11 mouse cellular contexts compared by ENCODE assay signal in genomic region chr17:36035010-36035638, GRCm38 (mm10). TPM values are rescaled to one million over a fixed set of nuclear protein-coding genes. Genes with fewer than 3 reads are reported as not detected.
DNase-seq lines count a peak whose midpoint lies in the region; ATAC-seq lines count a peak whose summit lies in the region.
"Not testable (repeated sequence)": the region's sequence is repeated elsewhere in the genome, so short reads cannot be mapped to it uniquely, and the experiment has no call there.
"Had no signal": no experiment of that assay in that cellular context is flagged by ENCODE, and none has a peak within 500 bp of the region (broad histone marks: within the 10 kb centered on the region; RNA-seq: fewer than 3 reads in every experiment).

No protein-coding gene starts in this region.

- WGBS in intestine, embryonic 16.5 days = 22% methylated on average over 3 of the region's 3 CpGs

- H3K36me3 ChIP-seq in intestine, embryonic 16.5 days (ENCODE audit: control insufficient read depth, insufficient read depth, low read length) = not testable (repeated sequence)

- not testable (repeated sequence) for H3K4me2 ChIP-seq in intestine, embryonic 16.5 days (ENCODE audit: low read depth, low read length)

- H3K4me1 ChIP-seq in intestine, embryonic 16.5 days (ENCODE audit: control insufficient read depth, insufficient read depth, low read length) = not testable (repeated sequence)

- peak; percentile 51 for ATAC-seq in intestine, embryonic 16.5 days

- not testable (repeated sequence) for H3K9ac ChIP-seq in intestine, embryonic 16.5 days (ENCODE audit: low read depth, low read length)

- not testable (repeated sequence) for H3K4me3 ChIP-seq in intestine, embryonic 16.5 days (ENCODE audit: low read length)

- H3K27ac ChIP-seq in intestine, embryonic 16.5 days (ENCODE audit: low read length) = not testable (repeated sequence)

- not testable (repeated sequence) for H3K27me3 ChIP-seq in intestine, embryonic 16.5 days (replicated peaks; ENCODE audit: control insufficient read depth, insufficient read depth, low read length)

- DNase-seq in ES-CJ7 (ENCODE audit: low read depth, low spot score) = peak; percentile 44
- DNase-seq in cerebellum, adult 9-10 months = peak; percentile 64
- DNase-seq in gastrocnemius, postnatal 10 days = peak; percentile 61
- peak; percentile 54 to 64 for DNase-seq in left cerebral cortex, adult 18-20 months (ENCODE audit: low spot score in 2 of 2)
- peak; percentile 75 for DNase-seq in lung, postnatal 10 days
- peak; percentile 57 for DNase-seq in ovary, postnatal 36 days (ENCODE audit: low spot score)
- DNase-seq in thymus, postnatal 0 days (ENCODE audit: low spot score) = peak; percentile 65

- not testable (repeated sequence) for H3K9me3 ChIP-seq in intestine, embryonic 16.5 days (ENCODE audit: control insufficient read depth, low read length)

RNA-seq across cellular contexts. Expression of gene H2-T23, which starts 2.5 kb away (rescaled TPM):
- 1 to 10 TPM; 5.2 to 6.7 TPM for total RNA-seq in gastrocnemius, postnatal 10 days (2021)
- polyA plus RNA-seq in intestine, embryonic 16.5 days (2015; fragmentation: Nextera tagmentation; extraction: Ambion mirVana) = 17.7 and 19.4 TPM in 2 replicates
- total RNA-seq in left cerebral cortex, adult 18-20 months (2021) = 10 to 100 TPM; 15.6 to 19.9 TPM
- polyA plus RNA-seq in thymus, postnatal 0 days (2015; fragmentation: Nextera tagmentation; extraction: Ambion mirVana) = 136 and 163 TPM in 2 replicates

RNA-seq across cellular contexts. Expression of gene H2-T22, which starts 7.4 kb away (rescaled TPM):
- 1 to 10 TPM; 8.1 to 8.8 TPM for total RNA-seq in gastrocnemius, postnatal 10 days (2021)
- 16.0 and 16.1 TPM in 2 replicates for polyA plus RNA-seq in intestine, embryonic 16.5 days (2015; fragmentation: Nextera tagmentation; extraction: Ambion mirVana)
- 10 to 100 TPM; 18.5 to 20.8 TPM for total RNA-seq in left cerebral cortex, adult 18-20 months (2021)
- 60.4 and 66.8 TPM in 2 replicates for polyA plus RNA-seq in thymus, postnatal 0 days (2015; fragmentation: Nextera tagmentation; extraction: Ambion mirVana)

RNA-seq across cellular contexts. Expression of gene Gm6034, which starts 7.6 kb away (rescaled TPM):
- total RNA-seq in gastrocnemius, postnatal 10 days (2021) = under 1 TPM in 1 of 2 experiments, not detected in 1; 0.16 TPM
- polyA plus RNA-seq in intestine, embryonic 16.5 days (2015; fragmentation: Nextera tagmentation; extraction: Ambion mirVana) = 0.86 and 1.2 TPM in 2 replicates
- total RNA-seq in left cerebral cortex, adult 18-20 months (2021) = not detected
- 0.10 and 0.13 TPM in 2 replicates for polyA plus RNA-seq in thymus, postnatal 0 days (2015; fragmentation: Nextera tagmentation; extraction: Ambion mirVana)
- polyA plus RNA-seq: embryonic facial prominence, embryonic 15.5 days; heart, embryonic 12.5 days; limb, embryonic 10.5 days had no signal

RNA-seq across cellular contexts. Expression of gene H2-T24, which starts 14.8 kb away (rescaled TPM):
- total RNA-seq in gastrocnemius, postnatal 10 days (2021) = under 1 TPM; 0.45 to 0.84 TPM
- polyA plus RNA-seq in intestine, embryonic 16.5 days (2015; fragmentation: Nextera tagmentation; extraction: Ambion mirVana) = 1.8 TPM in 2 replicates
- total RNA-seq in left cerebral cortex, adult 18-20 months (2021) = 1 to 10 TPM; 1.5 to 2.2 TPM
- 4.2 and 6.5 TPM in 2 replicates for polyA plus RNA-seq in thymus, postnatal 0 days (2015; fragmentation: Nextera tagmentation; extraction: Ambion mirVana)

RNA-seq across cellular contexts. Expression of gene Gm11127, which starts 23.0 kb away (rescaled TPM):
- total RNA-seq in gastrocnemius, postnatal 10 days (2021) = 1 to 10 TPM; 1.6 to 2.0 TPM
- polyA plus RNA-seq in intestine, embryonic 16.5 days (2015; fragmentation: Nextera tagmentation; extraction: Ambion mirVana) = 7.2 and 11.9 TPM in 2 replicates
- 1 to 10 TPM; 1.4 TPM for total RNA-seq in left cerebral cortex, adult 18-20 months (2021)
- 0.96 and 1.3 TPM in 2 replicates for polyA plus RNA-seq in thymus, postnatal 0 days (2015; fragmentation: Nextera tagmentation; extraction: Ambion mirVana)
- polyA plus RNA-seq: heart, embryonic 12.5 days; limb, embryonic 10.5 days had no signal
